Comparison of ENCODE assay signal across 12 mouse cellular contexts in genomic region chr3:88231061-88231641, GRCm38 (mm10). TPM values are rescaled to one million over a fixed set of nuclear protein-coding genes. Genes with fewer than 3 reads are reported as not detected.
A peak's percentile ranks its signal among the peaks of the same experiment; 100 is the strongest.
DNase-seq lines count a peak whose midpoint lies in the region; ATAC-seq and TF ChIP-seq lines count a peak whose summit lies in the region.
"Had no signal": no experiment of that assay in that cellular context is flagged by ENCODE, and none has a peak within 500 bp of the region (broad histone marks: within the 10 kb centered on the region; RNA-seq: fewer than 3 reads in every experiment).

No protein-coding gene starts in this region.

- no peaks in the 10 kb centered on the region for H3K36me3 ChIP-seq in hindbrain, embryonic 11.5 days (ENCODE audit: control insufficient read depth, insufficient read depth, low read length)
- peaks cover 38% of the 10 kb centered on the region for H3K36me3 ChIP-seq in neural tube, embryonic 13.5 days
- H3K36me3 ChIP-seq: limb, embryonic 15.5 days had no signal

- TF ChIP-seq CTCF in left cerebral cortex, adult 2 months (IDR thresholded peaks at IDR 0.05) = no peak

- no peaks in the 10 kb centered on the region for H3K9me3 ChIP-seq in hindbrain, embryonic 11.5 days (ENCODE audit: control insufficient read depth, low read length)
- no peaks in the 10 kb centered on the region for H3K9me3 ChIP-seq in neural tube, embryonic 13.5 days
- H3K9me3 ChIP-seq: limb, embryonic 15.5 days had no signal

- no peak overlapping the region for H3K4me3 ChIP-seq in left cerebral cortex, adult 2 months
- H3K4me3 ChIP-seq in hindbrain, embryonic 11.5 days (ENCODE audit: low read depth, low read length) = no peak overlapping the region
- no peak overlapping the region for H3K4me3 ChIP-seq in neural tube, embryonic 13.5 days
- H3K4me3 ChIP-seq: limb, embryonic 15.5 days had no signal

- peak overlapping the region; percentile 76 for H3K27ac ChIP-seq in left cerebral cortex, adult 2 months
- H3K27ac ChIP-seq in hindbrain, embryonic 11.5 days (ENCODE audit: low read depth, low read length) = peak overlapping the region; percentile 94
- peak overlapping the region; percentile 98 for H3K27ac ChIP-seq in neural tube, embryonic 13.5 days (replicated peaks)
- H3K27ac ChIP-seq: limb, embryonic 15.5 days had no signal

- H3K4me2 ChIP-seq in hindbrain, embryonic 11.5 days (replicated peaks; ENCODE audit: low read depth, low read length) = 0 out of 2 replicates have a peak overlapping the region, but pooled peaks have one; percentile 11
- no peak overlapping the region for H3K4me2 ChIP-seq in neural tube, embryonic 13.5 days
- H3K4me2 ChIP-seq: limb, embryonic 15.5 days had no signal

- ATAC-seq in hindbrain, embryonic 11.5 days (ENCODE audit: low FRiP score) = peak; percentile 92
- peak; percentile 75 for ATAC-seq in neural tube, embryonic 13.5 days (ENCODE audit: low read depth)
- no peak for ATAC-seq in megakaryocyte progenitor cell, adult 5-6 weeks (replicated peaks; ENCODE audit: poor library complexity)

- H3K9ac ChIP-seq in hindbrain, embryonic 11.5 days (ENCODE audit: low read depth, low read length) = peak overlapping the region; percentile 34; the same call in 1 of the 2 replicates
- H3K9ac ChIP-seq in neural tube, embryonic 13.5 days = peak overlapping the region; percentile 53
- H3K9ac ChIP-seq: limb, embryonic 15.5 days had no signal

- WGBS in hindbrain, embryonic 11.5 days = 14% methylated on average over 1 of the region's 1 CpGs
- WGBS in neural tube, embryonic 13.5 days = 5% methylated on average over 1 of the region's 1 CpGs

- intact Hi-C loops in left cerebral cortex, adult 2 months (cut with DNase I) = loop anchor here (5.0 kb wide), 1 partner anchor 94 kb away; no protein-coding TSS in a partner anchor

- peaks cover 48% of the 10 kb centered on the region for H3K4me1 ChIP-seq in hindbrain, embryonic 11.5 days (replicated peaks; ENCODE audit: control insufficient read depth, insufficient read depth, low read length)
- H3K4me1 ChIP-seq in neural tube, embryonic 13.5 days (replicated peaks) = peaks cover 98% of the 10 kb centered on the region

- DNase-seq in left cerebral cortex, adult 2 months (ENCODE audit: extremely low spot score in 1 of 2, low spot score in 2 of 2) = no peak
- DNase-seq in left cerebral cortex, adult 9 months (ENCODE audit: low spot score in 2 of 2) = no peak
- DNase-seq in cerebellum, postnatal 10 days = peak; percentile 65 to 68
- DNase-seq in hindbrain, embryonic 11.5 days (ENCODE audit: low spot score) = no peak
- DNase-seq in thymus, postnatal 25 days = no peak
- DNase-seq: kidney, adult 8-10 months; thymus, adult 18-20 months had no signal

- peaks cover 2% of the 10 kb centered on the region; the same call in 1 of the 2 replicates for H3K27me3 ChIP-seq in hindbrain, embryonic 11.5 days (ENCODE audit: control insufficient read depth, insufficient read depth, low read length)
- no peaks in the 10 kb centered on the region for H3K27me3 ChIP-seq in neural tube, embryonic 13.5 days

RNA-seq across cellular contexts. Expression of gene Rhbg, which starts 23.4 kb away (rescaled TPM):
- not detected for total RNA-seq in left cerebral cortex, adult 2 months (2021)
- 0.13 and 0.25 TPM in 2 replicates for polyA plus RNA-seq in hindbrain, embryonic 11.5 days (2014; fragmentation: Nextera tagmentation; extraction: Ambion mirVana)
- 0.15 and 0.67 TPM in 2 replicates for polyA plus RNA-seq in neural tube, embryonic 13.5 days (2015; fragmentation: Nextera tagmentation; extraction: Ambion mirVana)
- total RNA-seq in megakaryocyte progenitor cell, adult 5-6 weeks (2015) = not detected in 2 replicates
- total RNA-seq in megakaryocyte progenitor cell, adult 5-6 weeks (2017) = 0.14 TPM in 1 of 2 replicates, not detected in the other
- total RNA-seq: megakaryocyte, adult 5-6 weeks had no signal
- polyA plus RNA-seq: heart, embryonic 14.5 days had no signal

RNA-seq across cellular contexts. Expression of gene Gm38392, which starts 55.9 kb away (rescaled TPM):
- under 1 TPM in 1 of 2 experiments, not detected in 1; 0.59 TPM for total RNA-seq in left cerebral cortex, adult 2 months (2021)
- 0.20 and 0.49 TPM in 2 replicates for polyA plus RNA-seq in hindbrain, embryonic 11.5 days (2014; fragmentation: Nextera tagmentation; extraction: Ambion mirVana)
- polyA plus RNA-seq in neural tube, embryonic 13.5 days (2015; fragmentation: Nextera tagmentation; extraction: Ambion mirVana) = 0.23 and 0.33 TPM in 2 replicates
- total RNA-seq in megakaryocyte progenitor cell, adult 5-6 weeks (2015) = 0.10 TPM in 1 of 2 replicates, not detected in the other
- not detected in 2 replicates for total RNA-seq in megakaryocyte progenitor cell, adult 5-6 weeks (2017)
- total RNA-seq: megakaryocyte, adult 5-6 weeks had no signal
- polyA plus RNA-seq: heart, embryonic 14.5 days had no signal

Comparison
In these comparisons a context has a peak if more than half of its experiments do, and no peak if none do; other contexts are left out.
1. DNase-seq: peak in cerebellum, postnatal 10 days (2 of 2); none in left cerebral cortex, adult 2 months (0 of 2), left cerebral cortex, adult 9 months (0 of 2), hindbrain, embryonic 11.5 days (single experiment) and thymus, postnatal 25 days (single experiment).
2. Peak in every context shown above with its lines, with median percentiles within 50 percentile points of each other: H3K27ac ChIP-seq.